Mouse (Mus musculus) heart, postnatal 36 days (tissue): ENCODE measurements around the gene Plek2. TPM values are rescaled to one million over a fixed set of nuclear protein-coding genes. Genes with fewer than 3 reads are reported as not detected.
A peak's percentile ranks its signal among the peaks of the same experiment; 100 is the strongest.
"Not testable (repeated sequence)": the region's sequence is repeated elsewhere in the genome, so short reads cannot be mapped to it uniquely, and the experiment has no call there.

Experiments
- DNase-seq, 2 experiments: peaks; one replicate each; pipeline ENCODE4 v3.0.0; 2021 to 2022
- intact Hi-C: fragments of 180-260 bp; cut with DNase I; formaldehyde crosslinking; loops from one replicate; pipeline ENCODE4 v1.15.1; 2025
- total RNA-seq, 2 experiments: library from RNA; stranded (reverse); gene quantifications; 2 replicates each; pipeline ENCODE4 v1.2.3; 2021

The Plek2 gene
- total RNA-seq, result under 1 TPM; 0.36 to 0.60 TPM

DNA sequence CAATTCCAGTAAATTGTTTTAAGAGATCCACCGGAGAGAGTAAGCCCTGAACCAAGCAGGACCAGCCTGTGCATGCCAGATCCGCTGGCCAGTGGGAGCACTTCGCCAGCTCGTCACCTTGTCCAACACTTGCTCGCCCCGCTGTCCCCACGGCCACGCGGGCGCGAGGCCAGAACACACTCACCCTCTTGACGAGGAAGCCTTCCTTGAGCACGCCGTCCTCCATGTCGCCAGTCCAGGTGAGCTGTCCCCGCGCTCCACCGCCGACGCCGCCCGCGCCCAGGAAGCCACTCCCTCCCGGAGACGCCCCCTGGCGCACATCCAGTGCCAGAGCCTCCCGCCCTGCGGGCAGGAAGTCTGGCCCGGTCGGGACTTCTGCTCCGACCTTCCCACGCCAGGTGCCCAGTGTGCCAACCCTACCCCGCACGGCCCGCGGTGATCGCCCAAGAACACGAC is at the start of gene Plek2:
Gene Plek2, minus strand, starts transcription at position 258 of the 456 bp plus-strand sequence.
- intact Hi-C loops, result no loop called here
- DNase-seq, result peak; percentile 43 to 56

DNA sequence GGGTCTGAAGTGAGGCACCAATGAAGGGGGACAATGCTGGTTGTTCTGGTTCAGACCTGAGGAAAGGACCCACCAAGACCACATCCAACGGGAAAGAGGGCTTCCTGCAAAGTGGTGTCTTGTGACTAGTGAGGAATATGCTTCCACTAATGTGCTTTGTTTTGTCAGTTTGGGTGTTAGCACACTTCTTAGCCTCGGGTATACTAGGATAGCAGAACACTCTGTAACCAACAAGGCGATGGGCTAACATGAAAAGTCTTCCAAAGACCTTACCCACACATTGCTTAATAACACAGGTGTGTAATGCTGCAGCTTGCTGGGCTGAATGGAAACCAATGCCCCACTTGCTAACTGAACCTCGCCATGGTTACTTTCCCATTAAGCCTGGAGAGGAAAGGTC is 49.6 kb upstream of the Plek2 start:
- intact Hi-C loops, result no loop called here
- DNase-seq, result no peak

DNA sequence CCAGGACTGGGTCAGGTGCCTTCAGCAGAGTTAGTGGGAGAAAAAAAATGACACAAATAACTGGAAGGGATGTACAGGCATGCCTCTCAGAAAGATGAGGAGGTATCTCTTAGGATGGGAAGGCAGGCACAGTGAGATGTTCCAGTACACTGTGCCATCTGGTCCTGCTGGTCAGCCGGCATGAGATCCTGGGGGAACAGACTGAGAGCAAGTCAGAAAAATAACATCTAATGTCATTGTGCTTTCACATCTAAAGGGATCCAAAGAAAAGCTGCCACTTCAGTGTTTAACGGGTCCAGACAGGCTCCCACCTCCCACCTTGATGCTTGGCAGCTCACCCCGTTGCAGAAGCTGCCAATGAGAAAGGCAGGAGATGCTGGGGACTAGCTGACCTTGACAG is 45.7 kb upstream of the Plek2 start:
- intact Hi-C loops, result no loop called here
- DNase-seq, result no peak

DNA sequence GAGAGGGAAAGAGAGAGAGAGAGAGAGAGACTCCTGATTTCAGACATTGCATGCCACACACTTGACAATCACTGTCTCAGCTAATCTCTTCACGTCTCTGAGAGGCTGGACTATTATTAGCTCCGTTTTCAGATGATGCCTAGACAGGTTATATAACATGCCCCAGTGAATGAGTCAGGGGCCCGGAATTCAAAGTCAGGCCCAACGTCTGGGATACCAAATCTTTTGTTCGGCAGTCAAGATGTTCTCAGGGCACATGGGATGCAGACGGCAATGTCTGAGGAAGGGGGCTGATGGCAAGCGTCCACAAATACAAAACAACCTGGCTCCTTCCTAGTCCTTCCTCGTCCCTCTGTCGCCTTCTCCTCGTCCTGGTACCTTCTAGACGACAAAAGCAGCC is 45.3 kb upstream of the Plek2 start:
- intact Hi-C loops, result no loop called here
- no peak for DNase-seq

DNA sequence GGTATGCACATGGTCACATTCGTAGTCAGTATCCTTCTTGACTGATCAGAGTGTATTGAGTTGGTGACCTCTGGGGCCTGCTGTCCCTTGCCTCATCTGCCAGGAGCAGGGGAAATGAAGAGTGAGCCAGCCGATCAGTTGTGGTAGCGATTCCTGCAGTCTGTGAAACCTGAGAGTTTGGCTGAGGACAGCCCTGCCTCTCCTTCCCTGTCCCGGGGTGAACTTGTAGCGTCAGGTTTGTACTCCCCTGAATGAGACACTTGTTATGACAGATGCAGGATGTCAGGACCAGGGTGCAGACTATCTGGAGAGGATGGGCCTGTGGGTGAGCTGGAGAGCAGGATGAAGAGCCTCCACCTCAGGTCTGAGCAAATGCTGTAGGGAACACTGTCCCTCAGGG is 40.9 kb upstream of the Plek2 start:
- intact Hi-C loops, result no loop called here
- DNase-seq, result no peak

DNA sequence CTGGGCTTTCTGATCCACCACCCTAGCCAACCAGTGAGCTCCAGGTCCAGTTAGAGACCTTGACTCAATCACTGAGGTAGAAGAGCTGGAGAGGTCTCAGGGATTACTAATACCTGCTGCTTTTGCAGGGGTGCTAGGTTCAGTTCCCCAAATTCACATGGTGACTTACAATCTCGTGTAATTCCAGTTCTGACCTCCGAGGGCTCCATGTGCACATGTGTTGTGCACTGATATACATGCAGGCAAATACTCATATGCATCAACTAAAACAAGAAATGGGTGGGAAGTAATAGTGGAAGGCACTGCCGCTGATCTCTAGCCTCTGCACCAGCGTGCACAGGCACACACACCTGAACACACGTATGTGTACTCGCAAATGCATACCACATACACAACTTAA is 40.4 kb upstream of the Plek2 start:
- DNase-seq, result no peak
- intact Hi-C loops, result no loop called here

DNA sequence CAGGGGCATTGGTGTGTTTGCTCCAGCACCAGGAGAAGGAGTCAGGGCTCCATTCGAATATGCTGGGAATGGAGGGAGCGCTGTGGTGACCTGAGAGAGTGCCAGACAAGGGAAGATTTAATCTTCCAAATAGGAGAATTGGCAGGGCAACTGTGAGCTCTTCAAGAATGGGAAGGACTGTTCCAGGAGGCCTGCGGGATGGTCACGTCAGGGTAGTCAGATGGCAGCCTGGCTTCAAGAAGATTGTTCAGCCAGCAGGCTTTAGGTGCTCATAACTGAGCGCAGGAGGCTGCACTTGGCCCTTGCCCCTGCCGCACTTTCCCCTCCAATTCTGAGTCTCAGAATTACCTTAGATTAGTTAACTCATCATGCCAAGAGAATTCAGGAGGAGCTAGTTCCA is 36.2 kb upstream of the Plek2 start:
- no peak for DNase-seq
- intact Hi-C loops, result no loop called here

DNA sequence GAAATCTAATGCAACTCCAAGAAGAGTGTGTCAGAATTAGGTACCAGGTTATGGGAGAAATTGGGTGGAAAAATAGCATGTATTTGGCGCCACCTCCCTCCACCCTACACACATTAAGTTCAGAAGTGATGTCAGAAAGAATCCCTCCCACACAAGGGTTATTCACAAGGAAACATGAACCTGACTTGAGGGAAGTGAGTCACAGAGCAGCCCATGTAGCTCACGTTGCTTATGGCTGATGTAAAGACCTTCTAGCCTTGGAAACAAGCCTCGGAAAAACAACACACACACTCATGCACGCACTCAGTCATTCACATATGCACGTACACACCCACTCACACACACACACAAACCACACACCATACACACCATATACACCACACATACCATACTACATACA is 33.3 kb upstream of the Plek2 start:
- DNase-seq, result no peak
- intact Hi-C loops, result no loop called here

DNA sequence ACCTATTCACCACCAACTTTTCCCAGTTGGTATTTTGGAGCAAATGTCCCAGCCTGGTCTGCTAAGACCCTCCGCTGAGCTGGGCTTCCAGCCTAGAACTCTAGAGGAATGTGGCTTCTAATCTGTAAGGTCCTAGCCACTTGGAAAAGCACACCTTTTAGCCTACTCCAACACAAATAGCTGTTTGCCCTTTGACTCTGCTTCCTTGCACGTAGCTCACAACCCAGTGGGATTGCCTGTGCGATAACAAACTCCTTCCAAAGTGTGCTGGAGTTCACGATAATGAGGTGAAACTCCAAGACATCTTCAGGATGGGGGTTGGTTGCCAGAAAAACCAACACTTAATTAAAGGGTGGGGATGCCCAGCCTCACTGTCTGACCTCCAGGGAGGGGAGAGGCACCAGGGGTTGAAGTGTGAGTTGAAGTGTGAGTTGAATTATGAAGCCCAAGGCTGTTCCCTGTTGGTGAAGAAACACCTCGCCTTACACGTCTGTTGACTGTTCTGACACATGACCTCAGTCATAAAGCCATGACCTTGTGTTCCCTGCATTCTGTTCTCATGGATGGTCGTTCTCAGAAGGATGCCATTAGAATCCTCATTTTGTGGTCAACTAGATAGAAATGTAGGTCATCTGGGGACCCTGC is 32.8 kb upstream of the Plek2 start:
- intact Hi-C loops, result no loop called here

DNA sequence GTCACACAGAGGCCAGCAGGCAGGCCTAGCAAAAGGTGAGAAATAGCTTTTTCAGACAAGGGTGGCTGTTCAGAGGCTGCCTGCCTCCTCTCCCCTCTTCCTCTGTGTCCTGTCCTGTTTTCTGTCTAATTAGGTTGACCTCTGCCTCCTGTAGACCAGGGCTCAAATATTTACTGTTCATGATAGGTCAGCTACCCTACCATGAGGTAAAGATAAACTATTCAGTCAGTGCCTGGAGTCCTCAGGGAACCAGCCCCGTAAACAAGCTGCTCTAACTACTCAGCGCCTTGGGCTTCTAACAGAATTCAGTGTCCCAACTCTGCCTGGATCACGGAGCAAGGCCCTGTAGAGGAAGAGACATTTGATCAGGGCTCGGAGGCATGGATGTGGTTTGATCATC is 29.7 kb upstream of the Plek2 start:
- intact Hi-C loops, result no loop called here
- DNase-seq, result no peak

More for the DNA sequence above, 32.8 kb upstream of the Plek2 start:
- no peak for DNase-seq

DNA sequence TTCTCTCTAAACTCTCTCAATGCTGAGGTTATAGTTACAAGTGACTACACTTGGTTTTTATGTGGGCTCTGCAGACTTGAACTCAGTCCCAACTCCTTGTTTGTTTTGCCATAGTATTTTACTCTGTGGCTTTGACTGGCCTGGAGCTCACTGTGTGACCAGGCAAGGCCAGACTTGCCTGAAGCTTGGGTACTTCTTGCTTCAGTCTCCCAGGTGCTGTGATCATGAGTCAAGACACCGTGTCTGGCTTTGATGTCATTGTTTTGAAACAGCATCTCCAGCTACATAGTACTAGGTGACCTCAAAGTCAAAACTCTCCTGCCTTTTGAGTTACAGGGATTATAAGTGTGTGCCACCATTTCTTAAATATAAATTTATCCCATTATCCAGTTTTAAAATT is 23.1 kb upstream of the Plek2 start:
- DNase-seq, result no peak
- intact Hi-C loops, result no loop called here

DNA sequence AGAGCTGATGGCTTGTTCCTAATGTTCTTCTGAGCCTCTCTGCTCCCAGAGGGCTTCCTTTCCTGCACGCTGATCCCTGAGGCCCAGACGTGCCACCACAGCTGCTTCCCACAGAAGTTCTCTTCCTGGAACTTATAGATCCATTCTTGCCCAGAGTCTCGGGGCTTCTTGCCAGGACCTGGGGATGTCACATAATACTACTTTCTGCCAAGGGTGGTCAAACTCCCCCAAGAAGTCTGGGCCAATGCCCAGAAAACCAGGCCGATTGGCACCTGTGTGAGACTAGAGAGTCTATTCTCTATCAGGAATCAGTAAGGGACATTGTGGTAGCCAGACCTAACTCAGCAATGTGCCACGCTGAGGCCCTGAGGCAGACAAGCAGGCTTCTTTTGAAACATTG is 20.5 kb upstream of the Plek2 start:
- no peak for DNase-seq
- intact Hi-C loops, result no loop called here

DNA sequence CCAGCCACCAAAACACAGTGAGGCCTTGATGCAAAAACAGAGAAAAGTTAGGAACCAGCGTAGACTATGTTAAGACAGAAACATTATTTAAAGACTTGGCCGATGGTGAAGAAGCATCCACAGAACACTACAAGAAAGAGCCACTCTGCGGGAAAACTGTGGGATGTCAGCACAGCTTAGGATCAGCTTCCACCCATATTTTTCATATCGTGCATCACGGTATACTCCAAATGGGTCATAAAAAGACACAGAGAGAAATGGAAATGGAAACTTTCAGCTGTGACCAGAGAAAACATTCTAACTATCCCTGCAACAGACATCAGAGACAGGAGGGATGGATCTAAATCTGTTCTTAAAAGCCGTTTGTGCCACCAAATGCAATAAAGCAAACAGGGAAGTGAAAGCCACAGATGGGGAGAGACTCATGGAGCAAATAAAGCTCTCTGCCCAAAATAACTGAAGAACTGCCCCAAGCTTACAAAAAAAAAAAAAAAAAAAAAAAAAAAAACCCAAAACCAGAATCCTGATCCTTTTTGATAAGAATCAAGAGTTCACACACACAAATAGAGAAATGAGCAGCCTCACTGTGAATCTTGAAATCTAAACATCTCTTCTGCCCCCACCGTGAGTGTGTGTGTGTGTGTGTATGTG is 16.9 kb upstream of the Plek2 start:
- no peak for DNase-seq
- intact Hi-C loops, result no loop called here

DNA sequence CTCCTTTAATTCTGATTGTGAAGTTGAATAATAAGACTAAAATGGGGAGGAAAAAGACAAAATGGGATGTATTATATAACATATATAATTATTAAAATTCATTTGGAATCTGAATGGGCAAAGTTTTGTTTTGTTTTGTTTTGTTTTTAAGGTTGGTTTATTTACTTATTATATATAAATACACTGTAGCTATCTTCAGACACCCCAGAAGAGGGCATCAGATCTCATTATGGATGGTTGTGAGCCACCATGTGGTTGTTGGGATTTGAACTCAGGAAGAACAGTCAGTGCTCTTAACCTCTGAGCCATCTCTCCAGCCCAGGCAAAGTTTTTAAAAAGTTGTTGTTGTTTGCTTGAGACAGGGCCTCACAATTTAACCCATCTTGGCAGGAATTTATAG is 16.2 kb upstream of the Plek2 start:
- DNase-seq, intact Hi-C loops: not testable (repeated sequence)

DNA sequence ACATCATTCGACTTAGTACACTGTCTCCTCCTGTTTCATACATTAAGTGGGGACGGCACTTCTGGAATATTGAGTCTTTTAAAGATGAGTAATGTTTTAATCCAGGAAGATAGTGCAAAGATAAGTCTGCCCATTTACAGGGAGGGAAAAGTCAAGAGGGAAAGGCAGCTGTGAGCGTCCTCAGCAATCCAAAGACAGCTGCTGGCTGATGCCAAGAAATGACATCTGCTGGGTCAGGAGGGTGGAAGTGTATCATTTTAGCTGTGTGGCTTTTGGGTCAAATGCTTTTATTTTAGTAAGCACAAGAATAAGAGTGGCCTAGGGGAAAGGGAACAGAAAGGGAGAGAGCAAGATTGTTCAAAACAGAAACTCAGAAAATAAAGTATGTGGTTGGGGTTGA is 15.3 kb upstream of the Plek2 start:
- DNase-seq, result no peak
- intact Hi-C loops, result no loop called here

DNA sequence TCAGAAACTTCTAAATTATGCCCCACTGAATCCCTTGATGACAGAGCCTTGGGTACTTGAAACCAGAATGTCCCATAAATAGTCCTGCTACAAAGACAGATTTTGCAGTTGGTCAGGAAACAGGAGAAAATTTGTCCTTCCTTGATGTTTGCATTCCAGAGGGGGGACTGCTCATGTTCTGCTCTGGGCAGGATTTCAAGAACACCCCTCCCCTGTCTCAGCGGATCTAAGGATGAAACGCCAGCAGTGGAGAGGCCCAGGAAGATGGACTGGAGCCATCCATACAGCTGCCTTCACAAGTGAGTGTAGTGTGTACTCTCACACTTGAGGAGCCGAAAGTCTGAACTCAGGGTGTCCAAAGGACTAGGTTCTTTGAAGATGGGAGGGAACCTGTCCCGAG is 14.7 kb upstream of the Plek2 start:
- intact Hi-C loops, result loop anchor here (1.0 kb wide), 1 partner anchor 171 kb away; no protein-coding TSS in a partner anchor
- no peak for DNase-seq

DNA sequence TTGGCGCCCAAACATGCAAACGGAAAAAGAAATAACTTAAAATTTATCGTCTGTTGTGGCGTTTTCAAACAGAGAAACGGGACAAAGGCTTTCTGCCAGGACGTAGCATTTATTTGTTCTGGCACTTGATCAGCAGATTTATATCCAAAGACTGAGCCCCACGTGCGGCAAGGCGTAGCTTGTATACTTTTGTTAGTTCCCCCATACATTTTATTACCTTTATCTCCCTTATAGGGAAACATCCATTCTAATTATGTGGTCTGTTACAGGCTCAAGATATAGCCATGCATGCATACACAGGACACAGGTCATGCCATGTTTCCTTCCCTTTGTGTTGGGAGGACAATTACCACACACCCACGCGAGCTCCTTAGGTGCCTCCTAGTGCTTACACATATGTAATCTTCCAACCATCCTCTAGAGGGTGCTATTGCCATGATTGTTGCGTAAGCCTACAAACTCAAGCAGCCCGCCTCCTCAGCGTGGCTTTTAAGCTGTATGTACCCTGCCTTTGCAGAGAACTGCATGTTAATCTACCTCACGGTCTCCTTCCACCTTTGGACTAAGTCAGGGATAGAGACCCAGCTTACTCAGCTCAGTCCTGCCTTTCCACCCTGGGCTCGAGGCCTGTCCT is 12.4 kb upstream of the Plek2 start:
- intact Hi-C loops, result loop anchor here (1.0 to 5.0 kb wide), 2 partner anchors 88 to 104 kb away; partner anchors contain the start of gene Tmem229b
- DNase-seq, result peak; percentile 38 to 59

DNA sequence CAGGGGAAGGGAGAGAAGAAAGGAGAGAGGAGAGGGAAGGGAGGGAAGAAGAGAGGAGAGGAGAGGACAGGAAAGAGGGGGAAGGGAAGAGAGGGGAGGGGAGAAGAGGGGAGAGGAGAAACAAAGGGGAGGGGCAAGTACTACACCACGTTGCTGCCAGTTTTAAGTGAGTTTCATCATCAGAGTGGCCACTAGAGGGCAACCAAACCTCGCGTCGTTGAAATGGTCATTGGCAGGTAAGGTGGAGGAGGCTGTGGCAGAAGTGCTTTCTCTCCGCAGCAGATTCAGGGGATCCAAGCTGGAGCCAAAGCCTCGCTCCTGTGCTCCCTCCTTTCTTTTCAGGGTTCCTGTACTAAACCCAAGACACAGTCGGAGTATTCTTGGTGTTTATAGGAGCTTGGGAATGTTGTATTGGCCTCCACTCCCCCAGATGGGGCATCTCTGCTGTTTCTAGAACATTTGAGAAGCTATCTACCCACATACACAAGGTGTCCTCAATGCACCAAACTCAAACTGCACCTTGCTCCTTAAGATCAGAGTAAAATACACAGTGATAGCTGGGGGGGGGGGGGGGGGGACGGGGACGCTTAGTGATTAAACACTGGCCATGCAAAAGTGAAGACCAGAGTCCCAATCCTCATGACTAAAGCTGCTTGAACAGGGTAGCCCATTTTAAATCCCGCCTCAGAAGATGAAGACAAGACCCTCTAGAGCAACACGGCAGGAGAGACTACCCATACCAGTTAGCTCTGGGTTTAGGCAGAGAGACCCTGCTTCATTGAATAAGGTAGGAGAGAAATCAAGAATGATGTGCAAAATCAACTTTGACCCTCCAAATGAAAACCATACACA is 11.7 kb upstream of the Plek2 start:
- intact Hi-C loops, result loop anchor here (1.0 to 5.0 kb wide), 3 partner anchors 89 to 179 kb away; partner anchors contain the start of gene Tmem229b
- DNase-seq, result peak; percentile 73 to 77

DNA sequence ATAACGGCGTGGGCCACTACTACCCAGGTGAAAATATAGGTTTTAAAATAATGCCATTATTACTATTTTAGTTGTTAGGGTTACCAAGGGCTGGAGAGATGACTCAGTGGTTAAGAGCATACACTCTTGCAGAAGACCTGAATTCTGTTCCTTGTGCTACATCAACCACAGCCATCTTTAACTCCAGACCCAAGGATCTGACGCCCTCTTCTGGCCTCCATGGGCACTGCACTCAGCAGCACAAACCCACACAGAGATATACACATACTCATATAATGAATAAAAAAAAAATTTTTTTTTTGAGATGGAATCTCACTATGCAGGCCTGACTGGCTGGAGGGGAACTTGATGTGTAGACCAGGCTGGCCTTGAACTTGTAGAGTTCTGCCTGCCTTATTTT is 9.5 kb upstream of the Plek2 start:
- intact Hi-C loops, result loop anchor here (5.0 kb wide), 1 partner anchor 91 kb away; the partner anchor contains the start of gene Tmem229b
- no peak for DNase-seq

DNA sequence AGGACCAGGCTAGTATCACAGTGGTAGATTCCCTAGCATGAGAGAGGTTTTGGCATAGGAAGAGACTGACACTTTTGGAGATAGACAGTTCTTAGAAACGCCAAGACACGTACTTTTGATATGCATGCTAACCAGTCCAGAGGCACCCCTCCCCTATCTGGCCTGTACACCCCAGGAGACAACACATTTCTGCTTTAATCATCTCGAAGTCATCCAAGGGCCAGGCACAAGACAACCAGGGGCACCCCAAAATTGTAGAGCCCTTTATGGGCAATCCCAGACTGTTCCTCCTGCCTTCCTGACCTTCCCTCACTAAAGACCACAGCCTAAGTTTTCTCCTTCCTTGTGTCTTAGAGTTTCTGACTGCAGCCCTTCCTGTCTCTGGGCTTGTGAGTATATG is 8.8 kb upstream of the Plek2 start:
- intact Hi-C loops, result loop anchor here (5.0 kb wide), 1 partner anchor 92 kb away; the partner anchor contains the start of gene Tmem229b
- no peak for DNase-seq

DNA sequence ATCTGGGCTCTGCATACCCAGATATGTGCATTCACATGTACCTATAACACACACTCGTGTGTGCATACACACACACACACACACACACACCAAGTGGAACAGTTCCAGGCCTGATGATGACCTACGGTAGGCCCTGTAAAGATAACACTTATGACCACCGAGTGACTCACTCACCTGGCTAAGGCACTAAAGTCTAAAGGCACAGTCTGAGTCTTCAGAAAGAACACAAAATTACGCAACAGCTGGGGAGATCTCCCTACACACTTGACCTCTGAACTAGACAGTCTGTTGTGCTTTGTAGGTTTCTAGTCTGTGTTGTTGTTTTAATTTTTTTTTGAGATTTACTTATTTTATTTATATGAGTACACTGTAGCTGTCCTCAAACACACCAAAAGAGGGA is 7.7 kb upstream of the Plek2 start:
- no peak for DNase-seq
- intact Hi-C loops, result no loop called here
